Mouse (Mus musculus) brain, embryonic 14.5 days (tissue): ENCODE results near the gene Bcas1. TPM values are rescaled to one million over a fixed set of nuclear protein-coding genes. Genes with fewer than 3 reads are reported as not detected.
"Not testable (repeated sequence)": the region's sequence is repeated elsewhere in the genome, so short reads cannot be mapped to it uniquely, and the experiment has no call there.

ENCODE experiments used
- DNase-seq: peaks from one replicate; pipeline ENCODE4 v3.0.0-alpha.2; 2011; ENCODE audit warnings: low read depth
- CTCF ChIP-seq: fragments of 200-500 bp; IDR thresholded peaks from 2 replicates; pipeline ENCODE4 v1.5.1; 2012; ENCODE audit warnings: inconsistent platforms, mild to moderate bottlenecking, moderate library complexity, borderline replicate concordance; ENCODE audit not compliant: insufficient read depth, insufficient read length; ENCODE audit errors: extremely low read depth
- POLR2A ChIP-seq: fragments of 200-500 bp; IDR thresholded peaks from 2 replicates; pipeline ENCODE4 v1.6.1; 2012; ENCODE audit warnings: mild to moderate bottlenecking, inconsistent platforms, borderline replicate concordance; ENCODE audit not compliant: poor library complexity, insufficient read depth, insufficient read length, severe bottlenecking; ENCODE audit errors: extremely low read depth
- polyA plus RNA-seq: library from polyadenylated mRNA; depleted of rRNA; stranded (reverse); fragments of >200 nt; gene quantifications from 2 replicates; pipeline ENCODE4 v1.2.3, GENCODE M21; 2012; rRNA removed

The Bcas1 gene
- polyA plus RNA-seq = 3.7 and 9.4 TPM in 2 replicates

- TF ChIP-seq POLR2A (no peak), CTCF (no peak)
- no peak for DNase-seq
These were observed at the start of gene Bcas1 for GRCm38 (mm10) chr2:170427704-170428103. Bcas1 (minus strand) TSS chr2:170427845.

GRCm38 (mm10) chr2:170476643-170477042 lies 49.0 kb upstream of the Bcas1 start:
- TF ChIP-seq POLR2A (no peak), CTCF (no peak)
- DNase-seq = no peak

- TF ChIP-seq CTCF = peak; percentile 21; the same call in 1 of the 2 replicates
- no peak for TF ChIP-seq POLR2A
- DNase-seq = no peak
These were observed 48.6 kb upstream of the Bcas1 start for GRCm38 (mm10) chr2:170476215-170476614.

GRCm38 (mm10) chr2:170475164-170475563 lies 47.5 kb upstream of the Bcas1 start:
- no peak for TF ChIP-seq CTCF
- TF ChIP-seq POLR2A = no peak
- DNase-seq = no peak

- no peak for DNase-seq
- TF ChIP-seq POLR2A (no peak), CTCF (no peak)
These were observed 46.5 kb upstream of the Bcas1 start for GRCm38 (mm10) chr2:170474125-170474524.

GRCm38 (mm10) chr2:170470591-170470990 lies 42.9 kb upstream of the Bcas1 start:
- peak; percentile 22 for DNase-seq
- no peak for TF ChIP-seq CTCF
- no peak for TF ChIP-seq POLR2A

- TF ChIP-seq CTCF (no peak), POLR2A (no peak)
- peak; percentile 82 for DNase-seq
These were observed 42.1 kb upstream of the Bcas1 start for GRCm38 (mm10) chr2:170469616-170470308.

- DNase-seq = peak; percentile 44
- no peak for TF ChIP-seq POLR2A
- TF ChIP-seq CTCF = peak; percentile 44; the same call in 1 of the 2 replicates
These were observed 40.4 kb upstream of the Bcas1 start for GRCm38 (mm10) chr2:170468009-170468408.

- TF ChIP-seq CTCF = no peak
- TF ChIP-seq POLR2A = no peak
- no peak for DNase-seq
These were observed 37.2 kb upstream of the Bcas1 start for GRCm38 (mm10) chr2:170464817-170465216.

- TF ChIP-seq POLR2A (no peak), CTCF (no peak)
- DNase-seq = no peak
These were observed 34.0 kb upstream of the Bcas1 start for GRCm38 (mm10) chr2:170461652-170462051.

- TF ChIP-seq CTCF = no peak
- no peak for DNase-seq
These were observed 32.2 kb upstream of the Bcas1 start for GRCm38 (mm10) chr2:170459805-170460204.

- no peak for TF ChIP-seq POLR2A
- no peak for TF ChIP-seq CTCF
- no peak for DNase-seq
These were observed 31.5 kb upstream of the Bcas1 start for GRCm38 (mm10) chr2:170459183-170459582.

GRCm38 (mm10) chr2:170453809-170454208 lies 26.2 kb upstream of the Bcas1 start:
- not testable (repeated sequence) for DNase-seq

- TF ChIP-seq CTCF (peak; percentile 92), POLR2A (no peak)
- peak; percentile 86 for DNase-seq
These were observed 23.3 kb upstream of the Bcas1 start for GRCm38 (mm10) chr2:170450933-170451332.
